Mouse (Mus musculus): ENCODE results near the gene Dimt1.
A peak's percentile ranks its signal among the peaks of the same experiment; 100 is the strongest.
"Not testable (repeated sequence)": the region's sequence is repeated elsewhere in the genome, so short reads cannot be mapped to it uniquely, and the experiment has no call there.

Gene Dimt1

GRCm38 (mm10) chr13:106961496-106961895 lies 14.6 kb downstream of the Dimt1 start:
- no peak for DNase-seq (ENCODE audit: low spot score in 2 of 2)

- no peak for DNase-seq (ENCODE audit: low spot score in 2 of 2)
Measured at GRCm38 (mm10) chr13:106996891-106997290, 50.0 kb downstream of the Dimt1 start.

GRCm38 (mm10) chr13:106997557-106997956 lies 50.6 kb downstream of the Dimt1 start:
- not testable (repeated sequence) for DNase-seq (ENCODE audit: low spot score in 2 of 2)

- DNase-seq (ENCODE audit: low spot score in 2 of 2), result no peak
Measured at GRCm38 (mm10) chr13:106998026-106998425, 51.1 kb downstream of the Dimt1 start.

GRCm38 (mm10) chr13:106998671-106999070 lies 51.7 kb downstream of the Dimt1 start:
- DNase-seq (ENCODE audit: low spot score in 2 of 2), result peak; percentile 70 to 79

GRCm38 (mm10) chr13:107003211-107003610 lies 56.3 kb downstream of the Dimt1 start:
- no peak for DNase-seq (ENCODE audit: low spot score in 2 of 2)

GRCm38 (mm10) chr13:107008174-107008573 lies 61.2 kb downstream of the Dimt1 start:
- no peak for DNase-seq (ENCODE audit: low spot score in 2 of 2)
